Mouse (Mus musculus): ENCODE results near the gene St13.

DNA sequence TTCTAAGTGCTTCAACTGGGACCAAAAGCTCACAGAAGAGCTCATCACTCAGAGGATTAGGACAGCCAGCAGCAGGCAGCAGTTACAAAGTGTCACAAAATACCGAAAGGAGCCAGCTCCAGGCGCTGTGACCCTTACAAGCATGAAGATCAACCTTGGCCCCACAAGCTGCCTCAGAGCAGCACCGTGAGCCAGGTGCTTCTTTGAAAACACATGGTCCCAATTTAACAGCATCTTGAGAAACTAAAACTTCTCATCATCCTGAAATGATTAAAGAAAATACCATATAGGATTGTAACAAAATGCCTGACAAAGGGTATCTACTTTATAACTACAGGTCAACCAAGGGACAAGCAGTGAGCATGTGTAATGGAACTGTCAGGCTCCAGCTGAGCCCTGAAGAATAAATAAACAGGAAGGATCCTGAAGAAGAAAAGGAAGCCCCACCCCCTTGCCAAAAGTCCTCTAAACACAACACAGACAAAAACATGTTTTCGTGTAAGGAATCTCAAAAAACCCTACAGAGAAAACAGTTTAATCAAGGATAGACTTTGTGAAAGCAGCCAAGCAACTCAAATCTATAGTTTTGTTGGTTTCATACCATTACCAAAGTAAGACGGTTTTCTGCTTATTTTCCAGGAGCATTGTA lies 70.0 kb downstream of the St13 start:
- TF ChIP-seq EP300 (IDR thresholded peaks at IDR 0.05; ENCODE audit: low read depth) (no peak), CTCF (IDR thresholded peaks at IDR 0.05; ENCODE audit: low read depth) (no peak)

All from liver, postnatal 0 days (tissue).